Mouse (Mus musculus) urinary bladder, postnatal 36 days (tissue): ENCODE results near the gene Spef1.

Experiments
- DNase-seq, 2 experiments: peaks; one replicate each; pipeline ENCODE4 v3.0.0; 2022; ENCODE audit warnings: low spot score in 2 of 2, mixed read lengths in 1 of 2

The Spef1 gene

DNA sequence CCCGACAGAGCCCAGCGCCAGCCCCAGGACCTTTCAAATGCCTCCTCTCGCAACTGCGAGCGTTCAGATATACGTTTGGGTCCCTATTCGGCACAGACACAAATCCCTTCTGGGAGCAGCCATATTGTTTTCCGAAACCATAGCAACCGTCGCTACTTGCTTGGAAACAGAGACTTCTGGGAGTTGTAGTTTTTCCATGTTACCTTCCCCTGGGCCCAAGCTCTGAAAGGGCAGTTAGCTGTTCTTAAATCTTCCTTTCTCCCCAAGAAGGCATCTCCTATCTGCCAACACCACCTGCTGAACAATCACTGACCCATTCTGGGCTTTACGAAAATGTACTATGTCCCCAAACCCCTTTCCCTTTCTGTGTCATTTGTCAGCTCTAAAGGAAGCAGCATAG lies 12.4 kb downstream of the Spef1 start:
- DNase-seq, result peak; percentile 50 to 52

DNA sequence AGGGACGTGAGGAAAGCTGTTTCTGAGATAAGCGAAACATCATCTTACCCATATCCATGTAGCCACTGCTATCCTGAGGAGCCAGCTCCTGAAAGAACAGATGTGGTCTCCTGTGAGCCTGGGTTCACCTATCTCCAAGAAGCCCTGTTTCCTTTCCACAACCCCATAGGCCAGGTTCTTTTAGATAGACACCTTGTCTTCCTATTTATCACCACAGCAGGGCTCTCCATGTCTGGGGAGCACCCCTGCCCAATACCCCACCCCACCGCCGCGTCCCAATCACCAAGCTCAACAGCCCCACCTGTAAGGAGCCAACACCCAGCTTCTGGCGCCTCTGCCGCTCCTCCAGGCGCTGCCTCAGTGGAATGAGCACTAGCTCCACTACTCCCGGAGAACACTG lies 14.8 kb downstream of the Spef1 start:
- DNase-seq, result no peak

DNA sequence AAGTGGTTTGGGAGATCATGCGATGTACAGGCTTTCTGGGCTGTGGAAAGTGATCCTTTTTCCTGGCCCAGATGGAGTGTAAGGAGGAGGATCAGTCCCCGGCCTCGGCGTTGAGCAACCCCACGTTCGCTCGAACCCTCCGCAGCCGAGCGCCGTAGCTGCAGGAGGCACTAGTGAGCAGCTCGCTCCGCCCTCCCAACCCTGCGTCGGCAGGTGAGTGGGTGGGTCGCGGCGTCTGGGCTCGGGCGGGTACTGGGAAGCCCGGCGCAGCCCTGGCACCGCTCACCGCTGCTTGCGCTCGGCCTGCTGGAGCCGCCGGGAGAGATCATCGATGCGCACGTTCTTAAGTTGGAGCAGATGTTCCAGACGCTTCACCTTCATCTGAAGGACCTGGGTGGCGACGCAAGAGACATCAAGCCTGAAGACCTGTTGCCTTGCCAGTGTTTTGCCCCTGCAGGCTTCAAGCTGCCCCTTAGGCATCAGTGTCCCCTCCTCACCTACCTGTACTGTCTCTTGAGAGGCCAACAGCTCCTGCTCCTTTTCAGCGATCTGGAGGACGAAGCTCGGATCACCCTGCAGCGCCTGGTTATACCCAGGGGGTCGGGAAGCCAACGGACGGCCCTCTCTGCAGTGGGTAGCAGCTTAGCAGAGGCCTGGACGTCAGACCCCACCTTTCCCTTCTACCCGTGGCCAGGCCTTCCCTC lies 15.5 kb downstream of the Spef1 start:
- peak; percentile 66 to 82 for DNase-seq

DNA sequence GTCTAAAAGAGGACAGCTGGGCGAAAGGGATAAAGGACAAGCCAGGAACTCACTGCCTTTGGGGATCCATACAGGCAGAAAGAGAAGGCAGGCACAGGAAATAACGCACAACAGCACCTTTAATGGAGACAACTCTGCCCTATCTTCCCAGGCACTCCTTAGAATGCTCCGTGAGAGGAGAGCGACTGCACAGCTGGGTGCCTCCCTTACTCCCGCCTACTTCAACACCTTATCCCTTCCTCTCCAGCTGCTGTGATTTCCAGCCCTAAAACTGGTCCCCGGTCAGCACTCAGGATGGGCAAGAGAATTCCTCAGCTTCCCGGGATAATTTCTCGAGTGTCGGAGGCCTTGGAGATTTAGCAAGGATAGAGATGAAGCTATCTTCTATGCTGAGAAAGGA lies 16.1 kb downstream of the Spef1 start:
- DNase-seq, result no peak

DNA sequence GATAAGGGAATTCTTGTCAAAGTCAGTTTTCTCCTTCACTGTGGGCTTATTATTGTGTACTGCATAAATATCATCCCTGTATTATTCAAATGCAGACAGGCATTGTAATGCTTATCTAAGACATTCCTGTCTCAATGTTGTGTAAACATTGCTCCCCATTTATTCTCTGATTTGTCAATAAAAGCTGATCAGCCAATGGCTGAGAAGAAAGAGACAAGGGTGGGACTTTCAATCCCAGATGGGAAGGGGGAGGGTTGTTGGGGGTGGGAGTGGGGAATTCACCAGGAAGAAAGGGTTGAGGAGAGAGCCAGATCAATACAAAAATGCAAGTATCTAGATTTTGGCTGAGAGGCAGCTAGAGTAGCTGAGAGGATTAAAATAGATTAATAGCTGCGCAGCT lies 18.2 kb downstream of the Spef1 start:
- no peak for DNase-seq

DNA sequence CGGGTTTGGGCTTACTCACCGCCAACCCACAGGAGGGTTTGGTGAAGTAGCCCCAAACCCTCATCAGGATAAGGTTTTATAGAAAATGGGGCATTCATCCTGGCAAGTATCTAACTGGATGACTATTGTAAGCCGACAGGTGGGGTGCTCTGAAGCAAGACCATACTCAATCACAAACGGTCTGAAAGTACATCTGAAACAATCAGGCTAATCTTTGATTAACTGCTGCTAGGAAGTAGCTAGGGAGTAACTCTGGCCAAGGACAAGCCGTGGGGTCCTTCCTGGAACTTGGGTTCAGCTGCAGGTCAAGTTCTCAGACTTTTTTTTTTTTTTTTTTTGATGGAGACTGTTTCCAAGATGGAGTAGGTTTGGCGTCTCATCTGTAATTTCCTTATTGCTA lies 19.1 kb downstream of the Spef1 start:
- no peak for DNase-seq

DNA sequence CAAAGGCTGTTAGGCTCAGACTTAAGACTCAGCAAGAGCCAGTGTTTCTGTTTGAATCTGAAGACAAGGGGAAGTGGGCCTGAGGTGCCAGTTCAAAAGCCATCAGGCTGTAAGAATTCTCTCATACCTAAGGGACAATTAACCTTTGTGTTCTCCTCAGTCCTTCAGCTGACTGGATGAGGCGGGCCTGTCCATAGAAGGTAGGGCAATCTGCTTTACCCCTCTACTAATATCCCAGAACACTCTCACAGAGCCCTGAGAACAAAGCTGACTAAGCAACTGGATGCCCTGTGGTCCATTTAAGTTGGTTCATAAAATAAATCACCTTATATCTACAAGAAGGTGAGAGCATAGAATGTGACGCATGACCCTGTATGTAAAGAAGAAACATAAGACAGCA lies 20.9 kb downstream of the Spef1 start:
- no peak for DNase-seq

DNA sequence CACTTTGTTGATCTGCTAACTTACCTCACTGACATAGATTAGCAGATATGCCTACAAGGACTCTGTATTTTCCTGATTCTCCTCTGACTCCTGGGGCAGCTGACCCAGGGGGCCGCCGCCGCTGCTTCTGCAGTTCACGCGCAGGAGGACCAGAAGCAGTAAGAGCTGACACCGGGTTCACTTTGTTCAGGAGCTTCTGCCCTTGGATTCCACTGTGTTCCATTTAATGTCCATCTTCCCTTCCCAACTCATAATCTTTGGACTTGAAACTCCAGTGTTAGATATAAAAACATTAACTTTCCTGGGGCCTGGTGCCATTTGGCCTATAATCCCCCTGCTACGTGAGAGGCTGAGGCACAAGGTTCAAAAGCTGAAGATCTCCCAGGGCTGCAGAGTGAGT lies 23.2 kb downstream of the Spef1 start:
- DNase-seq, result no peak

DNA sequence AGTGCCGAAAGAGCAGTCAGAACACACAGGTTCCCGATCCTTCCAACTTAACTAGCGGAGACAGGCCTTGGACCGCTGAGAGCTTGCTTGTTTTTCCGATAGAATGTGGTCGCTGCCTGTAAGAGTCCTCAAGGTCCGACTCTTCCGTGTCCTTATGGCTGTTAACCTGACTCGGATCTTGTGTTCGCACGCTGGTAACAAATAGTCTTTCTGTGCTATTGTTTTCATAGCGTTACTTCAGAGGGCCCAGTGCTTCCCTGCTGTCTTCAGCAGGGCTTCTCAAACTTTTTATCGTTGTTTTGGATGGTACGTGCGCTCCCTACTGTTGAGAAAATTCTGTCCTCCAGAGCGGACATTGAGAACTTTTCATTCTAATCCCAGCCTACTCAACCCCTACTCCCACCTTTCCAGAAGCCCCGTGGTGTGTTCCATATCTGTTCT lies 26.4 kb downstream of the Spef1 start:
- DNase-seq, result no peak

DNA sequence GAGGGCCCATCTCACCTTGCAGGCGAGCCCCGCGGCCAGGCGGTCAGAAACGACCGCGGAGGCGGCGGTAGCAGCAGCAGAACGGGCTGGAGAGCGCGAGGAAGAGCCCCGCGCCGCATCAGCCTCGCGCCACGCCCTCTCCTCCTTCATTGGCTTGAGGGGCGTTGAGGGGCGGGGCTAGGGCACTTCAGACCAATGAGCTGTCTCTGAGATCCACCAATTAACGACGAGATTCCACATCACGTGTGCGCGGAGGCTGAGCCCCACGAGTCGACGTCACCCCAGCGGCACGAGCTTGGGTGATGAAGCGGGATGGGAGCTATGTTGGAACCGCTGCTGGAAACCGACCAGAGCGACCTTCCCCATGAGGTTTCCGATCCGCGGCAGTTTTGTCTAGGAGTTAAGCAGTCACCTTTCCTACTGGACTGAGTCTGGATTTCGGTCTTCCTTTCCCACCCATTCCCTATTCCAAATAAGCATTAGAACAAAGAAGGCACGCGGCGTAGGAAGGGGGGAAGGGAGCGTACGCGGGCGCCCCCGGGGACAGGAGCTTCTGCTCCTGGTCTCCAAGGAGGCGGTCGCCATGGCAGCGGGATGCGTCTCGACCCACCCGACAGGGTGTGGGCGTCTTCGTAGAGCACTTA lies 27.0 kb downstream of the Spef1 start, which contains the start of gene 1700037H04Rik:
TSS of gene 1700037H04Rik (minus strand) at position 144 of the 644 bp plus-strand sequence.
- DNase-seq, result peak; percentile 90 to 95

DNA sequence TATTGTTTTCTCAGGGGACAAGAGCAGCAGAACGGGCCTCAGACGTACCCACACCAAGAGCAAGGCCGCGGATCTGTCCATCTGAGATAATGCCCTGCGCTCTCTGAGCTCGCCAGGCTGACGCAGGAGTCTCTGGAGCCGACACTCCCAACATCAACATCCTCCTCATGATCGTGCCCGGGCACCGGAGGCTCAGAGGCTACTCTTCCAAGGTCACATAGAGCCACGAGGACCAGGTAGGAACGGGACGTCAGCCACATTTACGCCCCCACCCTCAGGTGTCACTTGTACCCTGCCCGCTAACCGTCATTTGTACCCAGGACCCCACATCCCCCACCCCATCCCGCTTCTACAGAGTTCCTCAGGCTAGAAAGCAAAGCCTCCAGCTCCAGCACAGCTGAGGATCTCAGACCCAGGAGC lies 27.6 kb downstream of the Spef1 start:
- no peak for DNase-seq

DNA sequence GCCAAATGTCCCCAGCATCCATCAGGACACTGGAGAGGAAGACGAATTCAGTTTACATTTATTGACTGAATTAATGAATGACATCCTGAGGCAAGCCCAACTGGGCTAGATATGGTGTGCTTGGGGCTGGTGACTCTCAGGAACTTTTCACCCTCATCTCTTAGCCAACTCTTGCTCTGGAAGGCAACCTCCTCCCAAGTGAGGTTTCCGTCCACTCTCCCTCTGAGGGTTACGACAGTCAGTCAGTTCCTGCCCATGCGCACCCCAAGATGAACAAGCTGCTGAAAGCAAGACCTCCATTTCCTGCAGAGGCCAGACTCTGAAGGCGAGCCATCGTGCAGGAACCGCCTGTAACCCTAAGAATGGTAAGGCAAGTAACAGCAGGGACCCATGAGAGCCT lies 30.1 kb downstream of the Spef1 start:
- no peak for DNase-seq

DNA sequence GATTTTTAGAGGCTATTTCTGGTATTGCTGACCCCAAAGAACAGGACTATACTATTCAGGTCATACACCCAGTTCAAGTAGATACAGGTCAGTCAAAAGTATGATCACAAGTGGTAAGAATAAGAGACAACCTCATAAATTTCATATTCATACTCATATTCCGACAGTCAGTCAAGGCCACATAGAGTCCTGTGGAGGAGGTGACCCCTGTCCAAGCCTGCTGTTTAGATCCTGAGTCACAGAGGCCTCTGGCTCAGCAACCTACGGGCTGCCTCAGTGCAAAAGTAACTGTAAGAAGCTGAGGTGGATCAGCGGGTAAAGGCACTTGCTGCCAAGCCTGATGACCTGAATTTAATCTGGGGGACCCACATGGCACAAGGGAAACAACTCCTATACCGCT lies 33.0 kb downstream of the Spef1 start:
- no peak for DNase-seq

DNA sequence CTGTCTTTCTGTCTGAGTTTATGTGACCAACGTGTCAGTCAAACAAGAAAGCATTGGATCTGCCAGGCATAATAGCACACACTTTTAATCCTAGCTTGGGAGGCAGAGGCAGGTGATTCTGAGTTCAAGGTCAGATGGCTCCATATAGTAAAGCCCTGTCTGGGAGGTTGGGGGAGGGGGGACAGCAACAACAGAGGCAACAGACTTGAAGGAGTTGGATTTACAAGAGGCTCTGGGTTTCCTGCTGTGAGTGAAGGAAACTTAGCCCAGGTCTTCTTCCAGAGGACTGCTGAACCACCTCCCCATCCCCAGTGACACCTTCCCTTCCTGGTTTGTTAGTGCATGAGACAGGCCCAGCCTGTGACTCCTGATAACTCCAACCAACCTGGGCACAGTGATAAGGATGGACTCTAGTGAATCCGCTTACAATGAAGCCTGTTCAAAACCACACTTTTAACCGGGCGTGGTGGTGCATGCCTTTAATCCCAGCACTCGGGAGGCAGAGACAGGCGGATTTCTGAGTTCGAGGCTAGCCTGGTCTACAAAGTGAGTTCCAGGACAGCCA lies 34.8 kb downstream of the Spef1 start:
- no peak for DNase-seq

DNA sequence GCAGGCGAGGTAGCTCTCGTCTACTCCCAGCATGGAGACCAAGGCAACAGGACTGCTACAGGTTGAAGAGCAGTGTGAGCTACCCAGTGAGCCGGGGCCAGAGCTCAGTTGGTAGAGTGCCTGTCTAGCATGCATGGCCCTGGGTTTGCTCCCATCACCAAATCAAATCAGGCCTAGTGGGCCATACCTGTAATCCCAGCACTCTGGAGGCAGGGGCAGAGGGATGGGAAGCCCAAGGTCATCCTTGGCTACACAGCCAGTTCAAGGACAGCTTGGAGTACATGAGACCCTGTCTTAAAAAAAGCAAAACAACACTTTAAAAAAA lies 37.9 kb downstream of the Spef1 start:
- DNase-seq, result no peak

DNA sequence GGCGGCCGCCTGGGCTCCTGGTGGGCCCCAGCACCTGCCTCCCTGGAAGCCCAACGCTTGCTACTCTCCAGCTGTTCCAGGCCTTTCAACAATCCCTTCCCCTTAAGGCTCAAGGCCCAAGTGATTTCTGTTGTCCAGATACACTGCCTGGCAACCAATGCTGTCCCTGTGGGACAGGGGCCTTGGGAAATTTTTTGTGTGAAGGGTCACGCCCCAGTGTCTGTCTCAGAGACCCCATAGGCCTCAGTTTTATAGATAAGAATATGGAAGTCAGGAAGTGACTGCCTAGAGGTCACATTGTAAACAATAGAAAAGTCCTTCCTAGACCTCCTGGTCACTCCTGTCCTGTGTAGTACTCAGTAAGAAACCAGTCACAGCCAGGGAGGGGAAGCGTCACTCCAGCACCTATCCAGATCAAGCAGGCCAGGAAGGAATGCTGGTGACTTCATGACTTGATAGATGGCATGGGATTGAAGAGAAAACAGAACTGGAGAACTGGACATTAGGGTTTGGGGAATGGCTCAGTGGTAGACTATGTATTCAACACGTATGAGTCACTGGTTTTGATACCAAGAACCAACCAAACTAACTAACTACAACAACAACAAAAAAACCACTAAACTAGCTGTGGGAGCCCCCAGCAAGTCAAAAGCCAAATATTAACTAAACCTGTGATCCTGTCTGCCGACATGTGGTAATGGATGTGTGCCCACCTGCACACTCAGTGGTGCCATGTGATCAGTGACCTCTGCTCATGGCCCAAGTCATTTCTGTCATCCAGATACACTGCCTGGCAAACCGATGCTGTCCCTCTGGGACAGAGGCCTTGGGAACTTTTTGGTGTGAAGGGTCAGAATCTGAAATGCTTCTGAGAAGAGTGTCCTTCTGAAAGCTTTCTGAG lies 38.5 kb downstream of the Spef1 start:
- DNase-seq, result no peak

DNA sequence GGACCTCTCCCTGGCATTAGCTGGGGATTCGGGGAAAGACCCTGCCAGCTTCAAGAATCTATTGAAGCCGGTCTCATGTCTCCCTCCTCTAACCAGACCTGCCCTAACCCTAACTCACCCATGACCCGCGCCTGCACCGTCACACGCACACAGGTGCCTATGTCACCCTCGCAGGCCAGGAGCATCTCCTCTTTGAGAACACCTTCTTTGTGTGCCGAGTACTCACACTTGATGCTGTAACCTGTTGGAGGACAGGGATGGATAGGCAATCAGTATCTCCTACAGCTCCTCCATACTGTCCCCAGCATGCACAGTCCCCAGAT lies 40.1 kb downstream of the Spef1 start:
- DNase-seq, result no peak

DNA sequence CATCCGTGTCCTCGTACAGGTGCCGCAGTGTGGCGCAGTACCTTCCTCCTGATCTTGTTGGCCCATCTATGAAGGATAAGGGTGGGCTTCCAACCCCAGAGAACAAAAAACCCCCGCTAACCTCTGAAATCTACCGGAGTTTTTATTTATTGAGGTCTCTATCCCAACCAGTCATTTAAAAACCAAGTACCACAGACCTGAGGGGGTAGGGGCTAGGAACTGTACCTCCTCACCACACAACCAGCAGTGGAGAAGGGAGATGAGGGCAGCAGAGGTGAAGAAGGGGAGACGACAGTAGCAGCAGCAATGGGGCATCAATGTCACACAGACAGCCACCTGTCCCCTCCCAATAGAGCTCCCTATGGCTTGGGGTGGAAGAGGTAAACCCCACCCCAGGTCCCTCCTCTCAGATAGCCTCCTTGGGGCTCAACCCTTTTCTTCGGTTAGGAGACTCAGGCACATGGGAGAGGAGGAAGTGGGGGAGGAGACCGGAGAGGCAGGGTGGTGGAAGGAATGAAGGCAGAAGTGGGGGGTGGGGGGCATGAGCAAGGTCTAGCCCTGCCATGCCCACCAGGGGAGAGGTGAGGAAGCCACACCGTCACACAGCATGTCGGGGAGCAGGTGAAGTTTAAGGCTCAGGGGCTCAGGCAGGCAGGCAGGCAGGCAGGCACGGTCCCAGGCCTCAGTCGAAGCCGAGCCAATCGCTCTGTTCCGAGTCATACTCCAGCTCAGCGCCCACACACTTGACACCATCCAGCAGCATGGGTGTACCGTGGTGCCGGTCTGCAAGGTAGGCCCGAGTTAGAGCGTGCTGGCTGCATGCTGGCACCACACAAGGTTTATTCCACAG lies 40.7 kb downstream of the Spef1 start:
- no peak for DNase-seq

DNA sequence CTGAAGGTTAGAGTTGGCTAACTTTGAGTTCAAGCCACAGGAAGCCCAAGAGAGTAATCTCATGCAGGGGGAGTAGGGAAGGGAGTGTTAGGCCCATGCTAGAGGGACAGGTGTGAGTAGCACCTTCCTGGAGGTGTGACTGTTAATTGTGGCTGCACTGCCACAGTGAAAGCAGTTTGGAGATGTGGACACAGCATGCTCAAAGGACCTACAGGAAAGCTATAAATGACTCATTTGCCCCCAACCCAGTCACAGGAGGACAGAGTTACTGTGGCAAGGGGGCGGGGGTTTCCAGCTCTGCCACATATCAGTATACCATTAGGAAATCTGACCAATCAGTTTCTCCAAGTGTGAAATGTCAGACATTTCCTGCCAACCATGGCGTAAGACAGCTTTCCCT lies 41.5 kb downstream of the Spef1 start:
- DNase-seq, result no peak

DNA sequence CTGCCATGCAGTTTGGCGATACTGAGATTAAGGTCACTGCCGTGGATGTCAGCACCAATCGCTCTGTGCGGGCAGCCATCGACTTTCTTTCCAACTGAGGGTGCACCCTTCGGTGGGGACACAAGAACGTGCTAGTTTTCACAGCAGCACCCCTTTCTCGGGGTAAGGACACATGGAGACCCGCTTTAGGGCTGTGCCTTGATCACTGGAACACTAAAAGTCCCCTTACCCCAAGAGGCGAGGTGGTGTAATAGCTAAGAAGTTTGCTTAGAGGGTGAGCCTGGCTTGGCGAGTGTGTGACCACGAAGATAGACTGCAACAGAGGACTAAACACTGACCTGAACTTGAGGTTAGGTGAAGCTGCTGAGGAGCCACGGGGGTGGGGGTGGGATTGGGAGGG lies 42.0 kb downstream of the Spef1 start:
- no peak for DNase-seq

DNA sequence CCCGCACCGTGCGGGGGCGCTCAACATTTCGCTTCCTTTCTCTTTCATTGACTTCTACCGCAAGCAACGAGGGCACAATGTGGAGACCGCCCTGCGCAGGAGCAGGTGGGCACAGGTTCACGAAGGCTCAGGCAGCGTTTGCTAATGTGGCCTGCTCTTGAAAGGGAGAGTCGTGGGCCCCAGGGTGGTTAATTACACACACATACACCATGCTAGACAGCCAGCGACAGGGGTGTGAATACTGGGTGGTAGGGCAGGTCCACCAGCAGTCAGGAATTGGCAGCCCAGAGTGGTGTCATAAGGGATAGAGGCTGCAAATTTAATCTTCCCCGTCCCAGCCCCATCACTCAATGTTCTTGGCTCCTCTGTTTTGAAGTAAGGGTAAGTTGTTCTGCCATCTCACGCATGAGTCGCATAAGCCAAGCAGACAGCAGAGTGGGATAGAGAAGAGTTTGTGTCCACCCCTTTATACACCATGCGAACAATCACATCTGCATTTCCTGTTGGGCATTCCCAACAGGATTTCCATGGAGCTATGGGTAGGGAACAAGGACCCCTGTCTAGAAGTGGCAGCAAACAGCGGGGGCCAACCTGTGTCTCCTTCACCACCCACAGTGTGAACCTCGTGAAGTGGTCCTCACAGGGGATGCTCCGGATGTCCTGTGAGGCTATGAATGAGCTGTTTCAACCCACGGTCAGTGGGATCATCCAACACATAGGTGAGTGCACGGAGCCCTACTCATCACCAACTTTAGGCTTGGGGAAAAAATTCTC lies 43.9 kb downstream of the Spef1 start:
- DNase-seq, result no peak
